ENCODE assay signal across 16 mouse cellular contexts in the genomic region with DNA sequence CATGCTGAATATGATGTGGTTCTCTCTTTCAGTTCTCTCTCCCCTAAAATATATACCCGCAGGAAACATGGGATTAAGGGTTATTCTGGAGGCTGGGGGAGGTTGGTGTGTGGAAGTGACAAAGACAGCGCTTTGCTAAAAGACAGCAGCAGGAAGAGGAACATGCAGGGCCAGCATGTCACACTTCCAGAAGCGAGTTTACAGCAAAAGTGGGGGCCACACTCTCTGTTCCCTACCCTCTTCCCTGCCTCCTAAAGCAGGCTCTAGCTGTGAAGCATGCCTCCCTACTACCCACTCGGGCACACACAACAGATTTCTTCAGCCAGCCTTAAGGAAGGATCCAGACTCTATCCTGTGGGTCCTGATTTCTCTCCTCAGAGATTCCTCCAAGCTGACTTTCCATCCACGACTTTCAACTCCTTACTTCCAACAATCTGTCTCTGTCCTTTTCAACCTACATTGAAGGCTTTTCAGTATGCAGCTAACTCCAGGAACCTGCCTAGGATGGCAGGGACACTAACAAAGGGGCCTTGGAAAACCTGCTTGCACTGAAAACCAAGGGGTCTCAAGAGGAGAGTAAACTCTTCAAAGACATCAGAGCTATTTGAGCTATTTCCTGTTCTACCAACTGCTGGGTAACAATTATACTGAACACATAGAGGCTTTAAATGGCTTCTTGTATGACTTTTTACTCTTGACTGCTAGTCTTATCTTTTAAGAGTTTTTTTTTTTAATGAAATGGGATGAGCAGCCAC. TPM values are rescaled to one million over a fixed set of nuclear protein-coding genes. Genes with fewer than 3 reads are reported as not detected.
DNase-seq lines count a peak whose midpoint lies in the region; ATAC-seq lines count a peak whose summit lies in the region.
"Had no signal": no experiment of that assay in that cellular context is flagged by ENCODE, and none has a peak within 500 bp of the region (broad histone marks: within the 10 kb centered on the region; RNA-seq: fewer than 3 reads in every experiment).

No protein-coding gene starts in this region.

- no peak for ATAC-seq in cerebellum, adult (ENCODE audit: insufficient number of reproducible peaks, low FRiP score, low TSS enrichment)
- ATAC-seq: forebrain, postnatal 0 days had no signal

- intact Hi-C loops in left cerebral cortex, postnatal 10 days (cut with DNase I), result no loop called here

- peak; percentile 5 to 30 for DNase-seq in frontal cortex, adult 2 months (ENCODE audit: extremely low spot score in 1 of 2, low spot score in 1 of 2)
- no peak for DNase-seq in frontal cortex, postnatal 14 days (ENCODE audit: low spot score in 2 of 2)
- DNase-seq in left cerebral cortex, adult 11 months (ENCODE audit: low spot score), result peak; percentile 2
- no peak for DNase-seq in left cerebral cortex, postnatal 10 days (ENCODE audit: extremely low spot score in 1 of 2, low spot score in 2 of 2)
- peak; percentile 2 for DNase-seq in right cerebral cortex, adult 18-20 months
- DNase-seq in right cerebral cortex, adult 2 months (ENCODE audit: low spot score in 2 of 2), result no peak
- DNase-seq: adrenal gland, adult 2 months; adrenal gland, postnatal 25 days; cerebellum, adult 11 months; cerebellum, adult 8-10 months; cerebellum, postnatal 25 days; forebrain, postnatal 0 days; gastrocnemius, postnatal 36 days; heart, adult 11 months; heart, postnatal 36 days had no signal

RNA-seq across cellular contexts. Expression of a gene that starts 39.1 kb away (rescaled TPM):
- polyA plus RNA-seq in frontal cortex, adult 2 months (2012; rRNA removed), result 12.7 and 14.3 TPM in 2 replicates
- total RNA-seq in left cerebral cortex, postnatal 10 days (2021), result 10 to 100 TPM; 17.0 to 18.8 TPM
- total RNA-seq: adrenal gland, postnatal 25 days had no signal

Comparison
In these comparisons a context has a peak if more than half of its experiments do, and no peak if none do; other contexts are left out.
1. DNase-seq: peak in frontal cortex, adult 2 months (2 of 2), left cerebral cortex, adult 11 months (single experiment) and right cerebral cortex, adult 18-20 months (single experiment); none in frontal cortex, postnatal 14 days (0 of 2), left cerebral cortex, postnatal 10 days (0 of 2) and right cerebral cortex, adult 2 months (0 of 2).